Mouse (Mus musculus) G1E (cell line): ENCODE results near the gene Slc5a3.

ENCODE experiments used
- CTCF ChIP-seq: IDR thresholded peaks from 2 replicates; pipeline ENCODE4 v1.5.1; 2012; ENCODE audit warnings: low read depth, low read length, inconsistent platforms, mixed read lengths
- GATA1 ChIP-seq: IDR thresholded peaks from 2 replicates; pipeline ENCODE4 v1.6.1; 2012; ENCODE audit warnings: borderline replicate concordance, low read length, inconsistent platforms, mixed read lengths

- TF ChIP-seq CTCF (no peak), GATA1 (no peak)
Observed at GRCm38 (mm10) chr16:92056711-92057110, 1.4 kb upstream of the Slc5a3 start.
